Mouse (Mus musculus): ENCODE results near the gene Pou4f2. TPM values are rescaled to one million over a fixed set of nuclear protein-coding genes. Genes with fewer than 3 reads are reported as not detected.

Pou4f2 gene
- polyA plus RNA-seq (2015; fragmentation: Nextera tagmentation; extraction: Ambion mirVana) = 4.9 and 5.3 TPM in 2 replicates

GRCm38 (mm10) chr8:78436071-78436651 is at the start of gene Pou4f2:
Gene Pou4f2 (minus strand): TSS chr8:78436645.
- peak within 1 kb of the TSS; percentile 69 for H3K9ac ChIP-seq
- peaks cover 42% of the 10 kb centered on the region for H3K4me1 ChIP-seq (replicated peaks)
- peaks cover 92% of the 10 kb centered on the region for H3K27me3 ChIP-seq
- no peaks in the 10 kb centered on the region for H3K36me3 ChIP-seq
- peak within 1 kb of the TSS; percentile 50 for H3K4me3 ChIP-seq
- ATAC-seq (ENCODE audit: low FRiP score) = peak; percentile 61
- under 1% methylated on average over 54 of the region's 54 CpGs for WGBS
- no peaks in the 10 kb centered on the region for H3K9me3 ChIP-seq
- H3K27ac ChIP-seq = peak within 1 kb of the TSS; percentile 78
- H3K4me2 ChIP-seq = peak within 1 kb of the TSS; percentile 76

GRCm38 (mm10) chr8:78477051-78477829 is 40.8 kb upstream of the Pou4f2 start:
- Histone ChIP-seq H3K4me2 (no peak overlapping the region), H3K27ac (no peak overlapping the region), H3K9ac (no peak overlapping the region), H3K36me3 (no peaks in the 10 kb centered on the region), H3K9me3 (no peaks in the 10 kb centered on the region), H3K4me1 (replicated peaks) (no peaks in the 10 kb centered on the region), H3K27me3 (no peaks in the 10 kb centered on the region), H3K4me3 (no peak overlapping the region)
- 55% methylated on average over 6 of the region's 6 CpGs for WGBS
- ATAC-seq (ENCODE audit: low FRiP score) = no peak

- Histone ChIP-seq H3K27ac (no peak overlapping the region), H3K36me3 (no peaks in the 10 kb centered on the region), H3K4me3 (no peak overlapping the region), H3K4me1 (replicated peaks) (no peaks in the 10 kb centered on the region), H3K4me2 (no peak overlapping the region), H3K27me3 (no peaks in the 10 kb centered on the region), H3K9ac (no peak overlapping the region), H3K9me3 (no peaks in the 10 kb centered on the region)
- ATAC-seq (ENCODE audit: low FRiP score) = no peak
- WGBS = 82% methylated on average over 2 of the region's 2 CpGs
Observed at GRCm38 (mm10) chr8:78467889-78468288, 31.4 kb upstream of the Pou4f2 start.

GRCm38 (mm10) chr8:78463941-78464340 is 27.5 kb upstream of the Pou4f2 start:
- Histone ChIP-seq H3K4me3 (no peak overlapping the region), H3K36me3 (no peaks in the 10 kb centered on the region), H3K4me2 (no peak overlapping the region), H3K9ac (no peak overlapping the region), H3K9me3 (no peaks in the 10 kb centered on the region), H3K27me3 (no peaks in the 10 kb centered on the region), H3K27ac (no peak overlapping the region), H3K4me1 (replicated peaks) (no peaks in the 10 kb centered on the region)
- no peak for ATAC-seq (ENCODE audit: low FRiP score)
- 81% methylated on average over 2 of the region's 2 CpGs for WGBS

GRCm38 (mm10) chr8:78456441-78456840 is 20.0 kb upstream of the Pou4f2 start:
- Histone ChIP-seq H3K4me3 (no peak overlapping the region), H3K27ac (no peak overlapping the region), H3K9ac (no peak overlapping the region), H3K9me3 (no peaks in the 10 kb centered on the region), H3K36me3 (no peaks in the 10 kb centered on the region), H3K4me1 (replicated peaks) (no peaks in the 10 kb centered on the region), H3K4me2 (no peak overlapping the region), H3K27me3 (no peaks in the 10 kb centered on the region)
- no peak for ATAC-seq (ENCODE audit: low FRiP score)
- WGBS = 85% methylated on average over 3 of the region's 3 CpGs

- 85% methylated on average over 1 of the region's 1 CpGs for WGBS
- no peak for ATAC-seq (ENCODE audit: low FRiP score)
- H3K4me1 ChIP-seq (replicated peaks) = peaks cover 6% of the 10 kb centered on the region
- no peak overlapping the region for H3K4me3 ChIP-seq
- no peaks in the 10 kb centered on the region for H3K9me3 ChIP-seq
- H3K27me3 ChIP-seq = peaks cover 67% of the 10 kb centered on the region
- H3K36me3 ChIP-seq = no peaks in the 10 kb centered on the region
- no peak overlapping the region for H3K27ac ChIP-seq
- no peak overlapping the region for H3K4me2 ChIP-seq
- H3K9ac ChIP-seq = no peak overlapping the region
Observed at GRCm38 (mm10) chr8:78442781-78443180, 6.3 kb upstream of the Pou4f2 start.

- 0 out of 2 replicates have a peak overlapping the region, but pooled peaks have one; percentile 43 for H3K9ac ChIP-seq
- peak overlapping the region; percentile 35; the same call in 1 of the 2 replicates for H3K27ac ChIP-seq
- WGBS = under 1% methylated on average over 17 of the region's 18 CpGs
Observed at GRCm38 (mm10) chr8:78438121-78438520, 1.7 kb upstream of the Pou4f2 start.

GRCm38 (mm10) chr8:78437140-78438045 is 948 bp upstream of the Pou4f2 start:
- peak overlapping the region; percentile 78 for H3K27ac ChIP-seq
- H3K36me3 ChIP-seq = no peaks in the 10 kb centered on the region
- no peaks in the 10 kb centered on the region for H3K9me3 ChIP-seq
- ATAC-seq (ENCODE audit: low FRiP score) = peak; percentile 65
- H3K4me1 ChIP-seq (replicated peaks) = peaks cover 42% of the 10 kb centered on the region
- peak overlapping the region; percentile 50 for H3K4me3 ChIP-seq
- peaks cover 92% of the 10 kb centered on the region for H3K27me3 ChIP-seq
- peak overlapping the region; percentile 76 for H3K4me2 ChIP-seq
- H3K9ac ChIP-seq = peak overlapping the region; percentile 69
- WGBS = 1% methylated on average over 32 of the region's 32 CpGs

More at GRCm38 (mm10) chr8:78438121-78438520, 1.7 kb upstream of the Pou4f2 start:
- Histone ChIP-seq H3K4me3 (peak overlapping the region; percentile 50), H3K27me3 (peaks cover 93% of the 10 kb centered on the region), H3K4me1 (replicated peaks) (peaks cover 42% of the 10 kb centered on the region), H3K36me3 (no peaks in the 10 kb centered on the region), H3K9me3 (no peaks in the 10 kb centered on the region), H3K4me2 (peak overlapping the region; percentile 76)
- no peak for ATAC-seq (ENCODE audit: low FRiP score)

GRCm38 (mm10) chr8:78436661-78437060 is 216 bp upstream of the Pou4f2 start:
- Histone ChIP-seq H3K9me3 (no peaks in the 10 kb centered on the region), H3K4me1 (replicated peaks) (peaks cover 42% of the 10 kb centered on the region), H3K27ac (peak overlapping the region; percentile 78), H3K9ac (peak overlapping the region; percentile 69), H3K36me3 (no peaks in the 10 kb centered on the region), H3K4me3 (peak overlapping the region; percentile 50), H3K27me3 (peaks cover 92% of the 10 kb centered on the region), H3K4me2 (peak overlapping the region; percentile 76)
- peak; percentile 25 for ATAC-seq (ENCODE audit: low FRiP score)
- WGBS = 2% methylated on average over 10 of the region's 25 CpGs

- peaks cover 87% of the 10 kb centered on the region for H3K27me3 ChIP-seq
- peak overlapping the region; percentile 76 for H3K4me2 ChIP-seq
- H3K4me1 ChIP-seq (replicated peaks) = peaks cover 42% of the 10 kb centered on the region
- H3K27ac ChIP-seq = peak overlapping the region; percentile 78
- peak overlapping the region; percentile 69 for H3K9ac ChIP-seq
- H3K36me3 ChIP-seq = no peaks in the 10 kb centered on the region
- no peak for ATAC-seq (ENCODE audit: low FRiP score)
- no peaks in the 10 kb centered on the region for H3K9me3 ChIP-seq
- peak overlapping the region; percentile 50 for H3K4me3 ChIP-seq
- WGBS = under 1% methylated on average over 18 of the region's 18 CpGs
Observed at GRCm38 (mm10) chr8:78435624-78435960, 853 bp downstream of the Pou4f2 start.

- Histone ChIP-seq H3K27ac (peak overlapping the region; percentile 78), H3K4me3 (peak overlapping the region; percentile 50), H3K9me3 (no peaks in the 10 kb centered on the region), H3K27me3 (peaks cover 87% of the 10 kb centered on the region), H3K9ac (peak overlapping the region; percentile 69), H3K4me2 (peak overlapping the region; percentile 76), H3K4me1 (replicated peaks) (peaks cover 42% of the 10 kb centered on the region), H3K36me3 (no peaks in the 10 kb centered on the region)
- under 1% methylated on average over 62 of the region's 62 CpGs for WGBS
- 0 out of 2 replicates have a peak, but pooled peaks have one; percentile 6 for ATAC-seq (ENCODE audit: low FRiP score)
Observed at GRCm38 (mm10) chr8:78434823-78435623, 1.4 kb downstream of the Pou4f2 start.

Data from hindbrain, embryonic 13.5 days (tissue).